Mouse (Mus musculus): ENCODE results near the gene Zswim4. TPM values are rescaled to one million over a fixed set of nuclear protein-coding genes. Genes with fewer than 3 reads are reported as not detected.

Zswim4 gene
- polyA plus RNA-seq, 1 experiment from 2014 or later = 57.9 TPM

DNA sequence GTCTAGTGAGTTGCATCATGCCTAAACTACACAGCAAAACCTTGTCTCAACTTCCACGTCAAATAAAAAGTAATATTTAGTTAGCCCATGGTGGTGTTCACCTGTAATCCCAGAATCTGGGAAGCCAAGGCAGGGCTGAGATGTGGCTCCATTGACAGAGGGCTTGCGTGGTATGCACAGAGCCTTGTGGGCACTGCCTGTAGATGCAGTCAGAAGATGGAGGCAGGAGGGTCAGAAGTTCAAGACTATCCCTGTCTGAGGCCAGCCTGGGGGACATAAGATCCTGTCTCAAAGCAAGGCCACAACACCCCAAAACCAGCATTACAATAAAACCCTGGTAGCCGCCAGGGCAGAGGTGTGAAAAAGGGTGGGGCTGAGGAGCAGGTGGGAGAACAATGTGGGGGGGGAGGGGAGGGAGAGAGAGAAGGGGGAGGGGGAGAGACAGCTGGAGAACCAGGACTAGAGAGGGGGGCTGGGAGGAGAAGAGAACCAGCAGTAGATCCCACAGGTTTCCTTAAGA, 42.6 kb downstream of the Zswim4 start:
- peaks cover 36% of the 10 kb centered on the region for H3K4me1 ChIP-seq
- ATAC-seq (ENCODE audit: low FRiP score, low read depth) = no peak
- 72% methylated on average over 3 of the region's 3 CpGs for WGBS
- H3K9ac ChIP-seq = no peak overlapping the region
- H3K36me3 ChIP-seq = no peaks in the 10 kb centered on the region
- H3K4me3 ChIP-seq = no peak overlapping the region
- H3K4me2 ChIP-seq (replicated peaks) = no peak overlapping the region
- no peaks in the 10 kb centered on the region for H3K9me3 ChIP-seq
- H3K27me3 ChIP-seq (replicated peaks) = 0 out of 2 replicates have a peak, but pooled peaks cover 4% of the 10 kb centered on the region
- no peak overlapping the region for H3K27ac ChIP-seq

DNA sequence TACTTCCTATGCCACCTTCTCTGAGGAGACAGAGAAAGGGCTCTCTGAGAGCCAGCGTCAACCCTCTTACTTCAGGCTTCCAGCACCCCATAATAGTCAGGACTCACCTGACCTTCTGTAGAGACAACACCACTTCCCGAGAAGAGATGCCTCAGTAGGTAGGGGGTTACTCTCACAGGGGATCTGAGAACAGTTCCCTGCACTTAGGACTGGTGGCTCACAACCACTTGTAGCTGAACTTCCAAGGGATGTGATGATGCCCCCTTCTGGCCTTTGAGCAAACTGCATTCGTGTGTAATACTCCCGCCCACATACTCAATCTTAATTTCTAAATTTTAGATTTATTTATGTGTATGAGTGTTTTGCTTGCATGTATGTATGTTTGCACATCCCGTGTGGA, 43.3 kb downstream of the Zswim4 start:
- no peak overlapping the region for H3K4me3 ChIP-seq
- WGBS = 88% methylated on average over 5 of the region's 5 CpGs
- no peak overlapping the region for H3K9ac ChIP-seq
- no peak for ATAC-seq (ENCODE audit: low FRiP score, low read depth)
- no peak overlapping the region for H3K27ac ChIP-seq
- H3K9me3 ChIP-seq = no peaks in the 10 kb centered on the region
- no peaks in the 10 kb centered on the region for H3K36me3 ChIP-seq
- H3K27me3 ChIP-seq (replicated peaks) = 0 out of 2 replicates have a peak, but pooled peaks cover 4% of the 10 kb centered on the region
- H3K4me1 ChIP-seq = peaks cover 30% of the 10 kb centered on the region
- no peak overlapping the region for H3K4me2 ChIP-seq (replicated peaks)

DNA sequence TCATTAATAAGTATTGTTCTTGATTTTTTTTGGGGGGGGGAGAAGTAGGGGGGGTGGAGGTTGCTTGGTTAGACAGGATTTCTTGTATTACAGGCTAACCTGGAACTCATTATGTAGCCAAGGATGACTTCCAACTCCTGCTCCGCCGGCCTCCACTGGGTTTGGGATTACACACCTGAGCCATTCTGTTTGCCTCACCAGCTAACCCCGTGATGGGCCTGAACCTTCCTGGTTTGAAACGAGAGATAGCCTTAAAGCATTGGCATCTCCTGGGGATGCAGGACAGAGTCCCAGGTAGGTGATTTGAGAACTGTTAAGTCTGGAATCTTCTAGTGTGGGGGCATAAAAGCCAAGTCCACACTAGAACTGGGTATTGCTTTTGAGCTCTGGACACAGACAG, 43.7 kb downstream of the Zswim4 start:
- H3K4me3 ChIP-seq = no peak overlapping the region
- no peak overlapping the region for H3K9ac ChIP-seq
- H3K36me3 ChIP-seq = no peaks in the 10 kb centered on the region
- 0 out of 2 replicates have a peak, but pooled peaks cover 4% of the 10 kb centered on the region for H3K27me3 ChIP-seq (replicated peaks)
- no peaks in the 10 kb centered on the region for H3K9me3 ChIP-seq
- no peak overlapping the region for H3K27ac ChIP-seq
- ATAC-seq (ENCODE audit: low FRiP score, low read depth) = no peak
- H3K4me2 ChIP-seq (replicated peaks) = no peak overlapping the region
- H3K4me1 ChIP-seq = peaks cover 26% of the 10 kb centered on the region
- WGBS = 76% methylated on average over 4 of the region's 4 CpGs

DNA sequence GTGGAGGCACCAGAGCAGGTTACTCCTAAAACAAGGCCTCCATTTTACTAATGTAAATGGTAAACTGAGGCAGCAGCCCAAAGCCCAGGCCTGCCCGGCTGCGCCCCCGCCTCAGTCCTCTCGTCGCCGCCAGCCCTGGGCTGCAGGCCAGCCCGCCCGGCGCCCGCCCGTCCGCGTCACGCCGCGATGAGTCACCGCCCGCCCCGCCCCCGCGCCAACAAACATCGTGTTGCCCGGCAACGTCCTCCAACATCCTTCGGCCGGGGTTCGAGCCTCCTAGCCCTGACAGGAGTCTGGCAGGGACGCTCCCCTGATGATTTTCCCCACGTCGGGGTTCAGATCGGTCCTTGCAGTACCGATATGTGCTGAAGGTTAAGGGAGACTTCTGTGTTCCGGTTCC, 44.3 kb downstream of the Zswim4 start:
- Histone ChIP-seq H3K4me3 (no peak overlapping the region), H3K27ac (no peak overlapping the region)
- ATAC-seq (ENCODE audit: low FRiP score, low read depth) = peak; percentile 60

DNA sequence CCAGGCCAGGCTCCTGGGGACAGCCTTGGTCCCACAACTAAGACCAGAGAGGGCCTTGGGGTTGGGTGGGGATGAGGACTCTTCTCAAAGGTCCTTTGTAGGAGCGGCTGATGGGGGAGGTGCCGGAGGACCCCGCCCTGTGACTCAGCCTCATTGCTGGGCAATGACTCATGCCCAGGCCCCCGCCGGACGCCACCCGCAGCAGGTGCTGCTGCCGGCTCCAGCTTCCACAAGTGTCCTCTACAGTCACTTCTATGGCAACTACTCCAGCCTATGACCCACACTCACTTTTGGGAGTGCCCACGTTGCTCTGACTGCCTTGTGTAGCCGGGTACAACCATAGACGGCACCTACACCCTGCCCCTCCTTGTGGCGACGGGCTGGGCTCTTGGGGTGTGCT, 44.8 kb downstream of the Zswim4 start:
- peak; percentile 48 for ATAC-seq (ENCODE audit: low FRiP score, low read depth)
- Histone ChIP-seq H3K9ac (no peak overlapping the region), H3K4me2 (replicated peaks) (peak overlapping the region; percentile 49), H3K9me3 (no peaks in the 10 kb centered on the region), H3K27me3 (replicated peaks) (0 out of 2 replicates have a peak, but pooled peaks cover 4% of the 10 kb centered on the region), H3K4me3 (no peak overlapping the region), H3K27ac (no peak overlapping the region), H3K36me3 (no peaks in the 10 kb centered on the region), H3K4me1 (peaks cover 19% of the 10 kb centered on the region)
- 32% methylated on average over 13 of the region's 13 CpGs for WGBS

More for the DNA sequence above, 44.3 kb downstream of the Zswim4 start:
- Histone ChIP-seq H3K4me2 (replicated peaks) (peak overlapping the region; percentile 49), H3K9me3 (no peaks in the 10 kb centered on the region), H3K36me3 (no peaks in the 10 kb centered on the region), H3K9ac (no peak overlapping the region), H3K4me1 (peaks cover 20% of the 10 kb centered on the region), H3K27me3 (replicated peaks) (0 out of 2 replicates have a peak, but pooled peaks cover 4% of the 10 kb centered on the region)
- WGBS = 6% methylated on average over 32 of the region's 33 CpGs

DNA sequence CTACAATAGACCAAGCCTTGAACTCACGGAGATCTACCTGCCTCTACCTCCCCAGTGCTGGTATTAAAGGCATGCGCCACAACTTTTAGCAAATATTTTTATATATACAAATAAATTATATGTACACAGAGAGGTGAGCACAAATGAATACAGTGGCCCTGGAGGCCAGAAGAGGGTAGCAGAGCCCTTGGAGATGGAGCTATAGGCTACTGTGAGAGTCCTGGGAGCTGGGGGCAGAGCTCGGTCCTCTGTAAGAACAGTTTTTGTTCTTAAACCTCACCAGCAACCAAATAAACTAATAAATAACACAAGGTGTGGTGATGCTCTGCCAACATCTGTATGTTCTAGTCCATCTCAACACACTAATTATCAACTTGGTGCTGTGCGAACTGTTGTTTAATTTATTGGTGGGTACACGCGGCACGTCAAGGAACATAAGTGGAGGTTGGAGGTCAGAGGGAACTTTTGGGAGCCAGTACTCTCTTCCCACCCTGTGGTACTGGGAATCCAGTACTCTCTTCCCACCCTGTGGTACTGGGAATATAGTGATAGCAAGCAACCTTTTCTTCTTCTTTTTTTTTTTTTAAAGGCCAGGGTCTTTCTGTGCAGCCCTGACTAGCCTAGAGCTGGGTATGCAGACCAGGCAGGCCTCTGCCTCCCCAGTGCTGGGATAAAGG, 46.5 kb downstream of the Zswim4 start:
- no peak overlapping the region for H3K4me2 ChIP-seq (replicated peaks)
- no peak overlapping the region for H3K9ac ChIP-seq
- 0 out of 2 replicates have a peak, but pooled peaks cover 4% of the 10 kb centered on the region for H3K27me3 ChIP-seq (replicated peaks)
- 91% methylated on average over 7 of the region's 7 CpGs for WGBS
- H3K4me3 ChIP-seq = no peak overlapping the region
- H3K36me3 ChIP-seq = no peaks in the 10 kb centered on the region
- no peaks in the 10 kb centered on the region for H3K9me3 ChIP-seq
- H3K4me1 ChIP-seq = peaks cover 24% of the 10 kb centered on the region
- no peak overlapping the region for H3K27ac ChIP-seq
- ATAC-seq (ENCODE audit: low FRiP score, low read depth) = no peak

DNA sequence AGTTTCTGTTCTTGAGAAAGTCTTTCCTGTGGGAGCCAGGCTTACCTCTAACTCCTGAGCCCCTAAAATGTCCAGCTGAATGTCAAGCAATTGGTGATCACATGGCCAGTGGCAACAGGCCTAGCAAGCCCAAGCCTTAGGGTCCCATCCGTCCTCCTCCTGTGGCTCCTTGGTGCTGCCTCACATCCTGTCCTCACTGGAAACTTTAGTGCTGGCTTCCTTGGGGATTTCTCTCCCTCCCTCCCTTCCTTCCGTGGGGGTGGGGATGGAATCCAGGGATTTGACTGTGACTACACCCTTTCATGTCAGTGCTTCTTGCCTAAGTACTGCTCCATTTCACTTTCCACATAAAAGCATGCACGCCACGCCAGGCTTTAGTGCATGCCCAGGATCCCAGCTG, 47.3 kb downstream of the Zswim4 start:
- no peak overlapping the region for H3K27ac ChIP-seq
- H3K27me3 ChIP-seq (replicated peaks) = 0 out of 2 replicates have a peak, but pooled peaks cover 4% of the 10 kb centered on the region
- H3K9ac ChIP-seq = no peak overlapping the region
- no peak for ATAC-seq (ENCODE audit: low FRiP score, low read depth)
- H3K4me3 ChIP-seq = no peak overlapping the region
- H3K9me3 ChIP-seq = no peaks in the 10 kb centered on the region
- H3K4me2 ChIP-seq (replicated peaks) = no peak overlapping the region
- 60% methylated on average over 4 of the region's 4 CpGs for whole genome bisulfite sequencing
- no peaks in the 10 kb centered on the region for H3K36me3 ChIP-seq
- peaks cover 25% of the 10 kb centered on the region for H3K4me1 ChIP-seq

DNA sequence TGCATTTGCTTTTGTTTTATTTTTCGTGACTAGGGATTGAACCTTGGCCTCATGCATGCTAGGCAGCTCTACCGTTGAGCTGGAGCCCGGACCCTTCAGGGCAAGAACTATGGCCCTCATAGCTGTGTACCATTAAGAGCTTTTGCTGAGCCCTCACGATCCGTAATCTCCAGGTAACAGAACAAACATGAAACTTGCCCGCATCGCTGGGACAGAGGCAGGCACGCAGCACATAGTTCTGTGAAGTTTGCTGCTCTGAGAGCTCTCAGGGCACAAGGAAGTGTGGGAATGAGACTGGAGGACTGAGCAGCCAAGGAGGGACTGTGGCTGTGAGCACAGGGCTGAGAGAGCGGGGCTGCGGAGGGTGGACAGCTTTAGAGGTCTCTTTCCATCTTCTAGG, 48.2 kb downstream of the Zswim4 start:
- Histone ChIP-seq H3K36me3 (no peaks in the 10 kb centered on the region), H3K4me1 (peaks cover 31% of the 10 kb centered on the region), H3K9ac (no peak overlapping the region), H3K27me3 (replicated peaks) (0 out of 2 replicates have a peak, but pooled peaks cover 4% of the 10 kb centered on the region), H3K27ac (no peak overlapping the region), H3K4me3 (no peak overlapping the region), H3K4me2 (replicated peaks) (no peak overlapping the region), H3K9me3 (no peaks in the 10 kb centered on the region)
- no peak for ATAC-seq (ENCODE audit: low FRiP score, low read depth)
- WGBS = 90% methylated on average over 10 of the region's 10 CpGs

DNA sequence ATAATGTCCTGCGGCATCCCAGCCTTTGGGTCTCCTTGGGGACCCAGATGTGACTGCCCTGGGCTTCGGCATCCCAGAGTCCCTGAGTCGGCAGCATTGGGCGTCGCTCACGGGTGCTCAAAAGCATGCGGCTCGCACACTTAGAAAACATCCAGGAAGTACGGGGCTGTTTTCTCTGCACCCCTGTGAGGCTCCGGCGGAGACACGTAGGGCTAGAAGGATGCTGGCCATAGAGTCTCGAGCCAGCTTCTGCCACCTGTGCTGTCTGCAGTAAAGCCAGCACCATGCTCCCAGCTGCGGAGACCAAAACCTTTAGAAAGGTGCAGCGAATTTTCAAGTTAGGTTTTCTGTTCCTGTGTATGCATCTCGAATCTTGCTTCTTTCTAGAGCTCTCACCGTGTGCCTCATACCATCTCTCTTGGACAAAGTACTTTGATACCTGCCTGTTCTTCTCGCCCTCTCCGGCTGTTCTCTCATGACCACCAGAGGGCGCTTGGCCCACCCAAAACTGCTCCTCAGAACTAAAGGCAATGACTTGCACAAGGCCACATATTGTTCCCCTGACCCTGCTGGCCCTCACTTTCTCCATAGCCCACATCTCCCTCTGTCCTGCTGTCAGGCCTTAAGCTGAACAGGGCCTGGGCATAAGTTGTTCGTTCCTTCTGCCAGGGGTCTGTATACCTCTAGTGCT, 49.6 kb downstream of the Zswim4 start:
- peak overlapping the region; percentile 30 for H3K4me3 ChIP-seq
- no peaks in the 10 kb centered on the region for H3K36me3 ChIP-seq
- peak overlapping the region; percentile 70 for H3K4me2 ChIP-seq (replicated peaks)
- H3K9ac ChIP-seq = peak overlapping the region; percentile 48; the same call in 1 of the 2 replicates
- WGBS = 4% methylated on average over 21 of the region's 21 CpGs
- no peaks in the 10 kb centered on the region for H3K27me3 ChIP-seq (replicated peaks)
- no peak overlapping the region for H3K27ac ChIP-seq
- H3K4me1 ChIP-seq = peaks cover 31% of the 10 kb centered on the region
- no peaks in the 10 kb centered on the region for H3K9me3 ChIP-seq
- ATAC-seq (ENCODE audit: low FRiP score, low read depth) = no peak

DNA sequence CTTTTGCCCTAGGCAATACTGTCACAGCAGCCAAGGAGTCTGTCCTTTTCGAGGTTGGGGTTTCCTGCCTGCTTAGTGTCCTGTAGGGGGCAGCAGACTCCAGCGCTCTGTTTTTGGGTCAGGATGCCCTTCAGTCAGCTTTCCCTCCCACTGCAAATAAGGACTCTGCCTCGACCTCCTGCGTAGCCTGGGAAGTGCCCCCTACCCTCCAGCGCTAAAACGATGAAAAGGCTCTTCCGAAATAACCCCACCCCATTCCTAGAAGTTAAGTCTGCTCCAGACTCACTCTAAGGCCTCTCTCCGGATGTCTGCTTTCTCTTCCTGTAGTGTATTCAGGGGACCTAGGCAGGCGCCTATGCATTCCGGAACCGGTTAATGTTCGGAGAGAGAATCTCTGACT, 50.3 kb downstream of the Zswim4 start:
- H3K27ac ChIP-seq = no peak overlapping the region
- H3K9ac ChIP-seq = 0 out of 2 replicates have a peak overlapping the region, but pooled peaks have one; percentile 48
- H3K4me3 ChIP-seq = peak overlapping the region; percentile 30
- 1% methylated on average over 12 of the region's 12 CpGs for WGBS
- ATAC-seq (ENCODE audit: low FRiP score, low read depth) = no peak
- H3K36me3 ChIP-seq = no peaks in the 10 kb centered on the region
- H3K9me3 ChIP-seq = no peaks in the 10 kb centered on the region
- peak overlapping the region; percentile 70 for H3K4me2 ChIP-seq (replicated peaks)
- H3K4me1 ChIP-seq = peaks cover 29% of the 10 kb centered on the region
- H3K27me3 ChIP-seq (replicated peaks) = no peaks in the 10 kb centered on the region

DNA sequence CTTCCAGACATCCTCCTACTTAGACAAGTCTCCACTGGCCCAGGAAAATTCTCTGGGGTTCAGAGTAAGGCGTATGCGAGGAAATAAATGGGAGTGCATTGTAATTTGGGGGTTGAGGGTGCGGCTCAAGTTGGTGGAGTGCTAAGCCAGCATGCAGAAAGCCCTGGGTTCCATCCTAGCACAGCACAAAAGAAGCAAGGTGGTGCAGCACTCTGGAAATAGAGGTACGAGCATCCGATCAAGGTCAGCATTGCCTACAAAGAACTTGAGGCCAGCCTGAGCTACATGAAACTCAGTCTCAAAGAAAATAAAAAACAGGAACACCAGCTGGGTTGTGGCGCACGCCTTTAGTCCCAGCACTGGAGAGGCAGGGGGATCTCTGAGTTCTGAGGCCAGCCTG, 51.7 kb downstream of the Zswim4 start, which contains the start of gene Nanos3:
TSS of gene Nanos3 (minus strand) at position 101 of the 400 bp plus-strand sequence.
- no peaks in the 10 kb centered on the region for H3K36me3 ChIP-seq
- peak within 1 kb of the TSS; percentile 87 for H3K4me2 ChIP-seq (replicated peaks)
- H3K27me3 ChIP-seq (replicated peaks) = no peaks in the 10 kb centered on the region
- H3K4me3 ChIP-seq = peak within 1 kb of the TSS; percentile 87
- H3K9me3 ChIP-seq = no peaks in the 10 kb centered on the region
- H3K27ac ChIP-seq = peak within 1 kb of the TSS; percentile 87; the same call in 1 of the 2 replicates
- 94% methylated on average over 7 of the region's 7 CpGs for WGBS
- no peak for ATAC-seq (ENCODE audit: low FRiP score, low read depth)
- H3K9ac ChIP-seq = peak within 1 kb of the TSS; percentile 99
- peaks cover 40% of the 10 kb centered on the region for H3K4me1 ChIP-seq
